ENCODE assay signal across 9 mouse cellular contexts in genomic region chr14:59604002-59604645, GRCm38 (mm10). TPM values are rescaled to one million over a fixed set of nuclear protein-coding genes. Genes with fewer than 3 reads are reported as not detected.
A peak's percentile ranks its signal among the peaks of the same experiment; 100 is the strongest.
DNase-seq lines count a peak whose midpoint lies in the region; ATAC-seq lines count a peak whose summit lies in the region.
"Had no signal": no experiment of that assay in that cellular context is flagged by ENCODE, and none has a peak within 500 bp of the region (broad histone marks: within the 10 kb centered on the region; RNA-seq: fewer than 3 reads in every experiment).

No protein-coding gene starts in this region.

- WGBS in midbrain, embryonic 11.5 days: 72% methylated on average over 5 of the region's 5 CpGs
- WGBS in midbrain, embryonic 10.5 days: 69% methylated on average over 5 of the region's 5 CpGs

- H3K9ac ChIP-seq in midbrain, embryonic 11.5 days (ENCODE audit: low read length): no peak overlapping the region
- H3K9ac ChIP-seq: limb, embryonic 12.5 days had no signal

- H3K36me3 ChIP-seq in midbrain, embryonic 11.5 days (ENCODE audit: control insufficient read depth, insufficient read depth, low read length): no peaks in the 10 kb centered on the region
- no peaks in the 10 kb centered on the region for H3K36me3 ChIP-seq in midbrain, embryonic 10.5 days
- H3K36me3 ChIP-seq: limb, embryonic 12.5 days had no signal

- H3K27me3 ChIP-seq in midbrain, embryonic 11.5 days (ENCODE audit: control insufficient read depth, insufficient read depth, low read length): no peaks in the 10 kb centered on the region
- H3K27me3 ChIP-seq in midbrain, embryonic 10.5 days (ENCODE audit: low read depth, poor library complexity, severe bottlenecking): no peaks in the 10 kb centered on the region

- no peak for DNase-seq in frontal cortex, postnatal 10 days (ENCODE audit: low spot score in 2 of 2)
- peak; percentile 86 for DNase-seq in midbrain, embryonic 11.5 days (ENCODE audit: low spot score, missing footprints)
- no peak for DNase-seq in midbrain, embryonic 10.5 days (ENCODE audit: low spot score)
- peak; percentile 59 for DNase-seq in NIH3T3 (ENCODE audit: low read depth)
- DNase-seq in kidney, postnatal 14 days: peak; percentile 38
- DNase-seq in thymus, postnatal 25 days: peak; percentile 23
- DNase-seq in gastrocnemius, postnatal 25 days: no peak

- H3K4me2 ChIP-seq in midbrain, embryonic 11.5 days: no peak overlapping the region
- H3K4me2 ChIP-seq: limb, embryonic 12.5 days had no signal

- no peak overlapping the region for H3K27ac ChIP-seq in midbrain, embryonic 11.5 days (ENCODE audit: low read depth, low read length)
- no peak overlapping the region for H3K27ac ChIP-seq in midbrain, embryonic 10.5 days (replicated peaks)
- H3K27ac ChIP-seq: limb, embryonic 12.5 days had no signal

- ATAC-seq in frontal cortex, adult (ENCODE audit: low TSS enrichment): peak; percentile 77; the same call in 1 of the 2 replicates
- no peak for ATAC-seq in midbrain, embryonic 11.5 days (ENCODE audit: low FRiP score)

- no peaks in the 10 kb centered on the region for H3K4me1 ChIP-seq in midbrain, embryonic 11.5 days (ENCODE audit: control insufficient read depth, insufficient read depth, low read length)
- peaks cover 8% of the 10 kb centered on the region; the same call in 1 of the 2 replicates for H3K4me1 ChIP-seq in midbrain, embryonic 10.5 days

- no peak overlapping the region for H3K4me3 ChIP-seq in midbrain, embryonic 11.5 days (ENCODE audit: low read depth, low read length)
- no peak overlapping the region for H3K4me3 ChIP-seq in midbrain, embryonic 10.5 days
- H3K4me3 ChIP-seq: limb, embryonic 12.5 days had no signal

- H3K9me3 ChIP-seq in midbrain, embryonic 11.5 days (ENCODE audit: control insufficient read depth, low read length): no peaks in the 10 kb centered on the region
- no peaks in the 10 kb centered on the region for H3K9me3 ChIP-seq in midbrain, embryonic 10.5 days (replicated peaks)
- H3K9me3 ChIP-seq: limb, embryonic 12.5 days had no signal

RNA-seq across cellular contexts. Expression of gene Cdadc1, which starts 6.4 kb away (rescaled TPM):
- polyA plus RNA-seq in midbrain, embryonic 11.5 days (2014; fragmentation: Nextera tagmentation; extraction: Ambion mirVana): 33.3 and 33.7 TPM in 2 replicates
- 26.9 and 28.9 TPM in 2 replicates for polyA plus RNA-seq in midbrain, embryonic 10.5 days (2016; fragmentation: Nextera tagmentation; extraction: Ambion mirVana)
- 10 to 100 TPM; 28.2 to 40.7 TPM for total RNA-seq in gastrocnemius, postnatal 25 days (2021)

RNA-seq across cellular contexts. Expression of gene Shisa2, which starts 21.0 kb away (rescaled TPM):
- polyA plus RNA-seq in midbrain, embryonic 11.5 days (2014; fragmentation: Nextera tagmentation; extraction: Ambion mirVana): 11.2 and 12.0 TPM in 2 replicates
- 7.6 and 8.8 TPM in 2 replicates for polyA plus RNA-seq in midbrain, embryonic 10.5 days (2016; fragmentation: Nextera tagmentation; extraction: Ambion mirVana)
- 10 to 100 TPM; 65.1 to 85.6 TPM for total RNA-seq in gastrocnemius, postnatal 25 days (2021)

Comparison
In these comparisons a context has a peak if more than half of its experiments do, and no peak if none do; other contexts are left out.
1. DNase-seq: peak in midbrain, embryonic 11.5 days (single experiment), NIH3T3 (single experiment), kidney, postnatal 14 days (single experiment) and thymus, postnatal 25 days (single experiment); none in frontal cortex, postnatal 10 days (0 of 2), midbrain, embryonic 10.5 days (single experiment) and gastrocnemius, postnatal 25 days (single experiment).